Mouse (Mus musculus): ENCODE results near the gene Ndufa13.

Ndufa13 gene

GRCm38 (mm10) chr8:69879678-69880077 is 22.7 kb downstream of the Ndufa13 start:
- DNase-seq (ENCODE audit: low spot score) = no peak

- DNase-seq (ENCODE audit: low spot score) = no peak
Observed at GRCm38 (mm10) chr8:69877992-69878391, 24.4 kb downstream of the Ndufa13 start.

- no peak for DNase-seq (ENCODE audit: low spot score)
Observed at GRCm38 (mm10) chr8:69877396-69877795, 25.0 kb downstream of the Ndufa13 start.

GRCm38 (mm10) chr8:69876967-69877366 is 25.4 kb downstream of the Ndufa13 start:
- DNase-seq (ENCODE audit: low spot score) = no peak

- no peak for DNase-seq (ENCODE audit: low spot score)
Observed at GRCm38 (mm10) chr8:69876097-69876496, 26.3 kb downstream of the Ndufa13 start.

- DNase-seq (ENCODE audit: low spot score) = no peak
Observed at GRCm38 (mm10) chr8:69874654-69875053, 27.7 kb downstream of the Ndufa13 start.

GRCm38 (mm10) chr8:69874155-69874554 is 28.2 kb downstream of the Ndufa13 start:
- DNase-seq (ENCODE audit: low spot score) = peak; percentile 84

GRCm38 (mm10) chr8:69870907-69871306 is 31.5 kb downstream of the Ndufa13 start:
- no peak for DNase-seq (ENCODE audit: low spot score)

- DNase-seq (ENCODE audit: low spot score) = no peak
Observed at GRCm38 (mm10) chr8:69870003-69870765, 32.2 kb downstream of the Ndufa13 start.

GRCm38 (mm10) chr8:69867696-69868326 is 34.5 kb downstream of the Ndufa13 start:
- no peak for DNase-seq (ENCODE audit: low spot score)

- no peak for DNase-seq (ENCODE audit: low spot score)
Observed at GRCm38 (mm10) chr8:69864180-69864579, 38.2 kb downstream of the Ndufa13 start.

- no peak for DNase-seq (ENCODE audit: low spot score)
Observed at GRCm38 (mm10) chr8:69863387-69864020, 38.9 kb downstream of the Ndufa13 start.

GRCm38 (mm10) chr8:69861251-69861650 is 41.1 kb downstream of the Ndufa13 start:
- DNase-seq (ENCODE audit: low spot score) = no peak

GRCm38 (mm10) chr8:69860807-69861206 is 41.6 kb downstream of the Ndufa13 start:
- DNase-seq (ENCODE audit: low spot score) = no peak

- DNase-seq (ENCODE audit: low spot score) = no peak
Observed at GRCm38 (mm10) chr8:69853869-69854268, 48.5 kb downstream of the Ndufa13 start.

- no peak for DNase-seq (ENCODE audit: low spot score)
Observed at GRCm38 (mm10) chr8:69850926-69851506, 51.3 kb downstream of the Ndufa13 start.

GRCm38 (mm10) chr8:69849899-69850298 is 52.5 kb downstream of the Ndufa13 start:
- DNase-seq (ENCODE audit: low spot score) = no peak

- DNase-seq (ENCODE audit: low spot score) = no peak
Observed at GRCm38 (mm10) chr8:69848951-69849350, 53.4 kb downstream of the Ndufa13 start.

- DNase-seq (ENCODE audit: low spot score) = no peak
Observed at GRCm38 (mm10) chr8:69847167-69848065, 54.9 kb downstream of the Ndufa13 start.

Data from retina, embryonic 14.5 days (tissue).